Comparison of ENCODE assay signal across 22 mouse cellular contexts in genomic region chr11:65777810-65778209, GRCm38 (mm10). TPM values are rescaled to one million over a fixed set of nuclear protein-coding genes. Genes with fewer than 3 reads are reported as not detected.
A peak's percentile ranks its signal among the peaks of the same experiment; 100 is the strongest.
DNase-seq lines count a peak whose midpoint lies in the region; ATAC-seq and TF ChIP-seq lines count a peak whose summit lies in the region.
"Had no signal": no experiment of that assay in that cellular context is flagged by ENCODE, and none has a peak within 500 bp of the region (broad histone marks: within the 10 kb centered on the region; RNA-seq: fewer than 3 reads in every experiment).

No protein-coding gene starts in this region.

- no peak overlapping the region for H3K4me2 ChIP-seq in liver, embryonic 12.5 days
- H3K4me2 ChIP-seq in liver, embryonic 11.5 days, result no peak overlapping the region
- no peak overlapping the region for H3K4me2 ChIP-seq in intestine, postnatal 0 days (replicated peaks; ENCODE audit: low read depth)
- H3K4me2 ChIP-seq: forebrain, embryonic 13.5 days; heart, embryonic 11.5 days; hindbrain, embryonic 13.5 days had no signal

- H3K9ac ChIP-seq in liver, embryonic 12.5 days, result no peak overlapping the region
- H3K9ac ChIP-seq in liver, embryonic 11.5 days (ENCODE audit: low read depth, low read length), result no peak overlapping the region
- H3K9ac ChIP-seq in intestine, postnatal 0 days (ENCODE audit: low read depth, low read length), result no peak overlapping the region
- H3K9ac ChIP-seq: embryonic facial prominence, embryonic 13.5 days; forebrain, embryonic 13.5 days; forebrain, postnatal 0 days; hindbrain, embryonic 13.5 days had no signal

- no peak for TF ChIP-seq POLR2A in small intestine, adult 2 months (IDR thresholded peaks at IDR 0.05; ENCODE audit: low read depth, low read length)

- H3K27me3 ChIP-seq in liver, embryonic 12.5 days (replicated peaks), result no peaks in the 10 kb centered on the region
- no peaks in the 10 kb centered on the region for H3K27me3 ChIP-seq in liver, embryonic 11.5 days (replicated peaks; ENCODE audit: control insufficient read depth, insufficient read depth, low read length)
- H3K27me3 ChIP-seq in intestine, postnatal 0 days (replicated peaks; ENCODE audit: control insufficient read depth, insufficient read depth, low read length), result no peaks in the 10 kb centered on the region
- no peaks in the 10 kb centered on the region for H3K27me3 ChIP-seq in small intestine, adult 2 months (ENCODE audit: control insufficient read depth, insufficient read depth, low read length)
- H3K27me3 ChIP-seq: embryonic facial prominence, embryonic 13.5 days; forebrain, embryonic 13.5 days; hindbrain, embryonic 13.5 days had no signal

- no peak overlapping the region for H3K4me3 ChIP-seq in liver, embryonic 12.5 days
- no peak overlapping the region for H3K4me3 ChIP-seq in liver, embryonic 11.5 days (ENCODE audit: low read depth, low read length)
- H3K4me3 ChIP-seq in intestine, postnatal 0 days (ENCODE audit: low read depth, low read length), result no peak overlapping the region
- H3K4me3 ChIP-seq in small intestine, adult 2 months (ENCODE audit: low read depth, low read length), result no peak overlapping the region
- H3K4me3 ChIP-seq: embryonic facial prominence, embryonic 13.5 days; forebrain, embryonic 13.5 days; heart, adult 2 months; hindbrain, embryonic 13.5 days had no signal

- H3K27ac ChIP-seq in liver, embryonic 12.5 days, result peak overlapping the region; percentile 39
- H3K27ac ChIP-seq in liver, embryonic 11.5 days (ENCODE audit: low read depth, low read length), result no peak overlapping the region
- H3K27ac ChIP-seq in intestine, postnatal 0 days (ENCODE audit: low read depth, low read length), result peak overlapping the region; percentile 84
- peak overlapping the region; percentile 52; the same call in 1 of the 2 replicates for H3K27ac ChIP-seq in small intestine, adult 2 months (ENCODE audit: insufficient read depth, low read depth, low read length)
- H3K27ac ChIP-seq: forebrain, embryonic 13.5 days; heart, adult 2 months; hindbrain, embryonic 13.5 days; hindbrain, postnatal 0 days had no signal

- ATAC-seq in liver, embryonic 12.5 days, result no peak
- no peak for ATAC-seq in liver, embryonic 11.5 days (replicated peaks; ENCODE audit: low FRiP score)
- ATAC-seq in common myeloid progenitor, adult 5-6 weeks (replicated peaks; ENCODE audit: low read depth, poor library complexity, severe bottlenecking), result peak; percentile 45; the same call in 1 of the 2 replicates
- no peak for ATAC-seq in intestine, postnatal 0 days
- ATAC-seq: CD4-positive, CD25-positive, alpha-beta regulatory T cell, adult 4 months; forebrain, embryonic 13.5 days; forebrain, postnatal 0 days; hindbrain, postnatal 0 days had no signal

- peaks cover 21% of the 10 kb centered on the region for H3K36me3 ChIP-seq in liver, embryonic 12.5 days
- peaks cover 10% of the 10 kb centered on the region; the same call in 1 of the 2 replicates for H3K36me3 ChIP-seq in liver, embryonic 11.5 days (ENCODE audit: control insufficient read depth, insufficient read depth, low read length)
- H3K36me3 ChIP-seq in intestine, postnatal 0 days (ENCODE audit: control insufficient read depth, insufficient read depth), result peaks cover 3% of the 10 kb centered on the region; the same call in 1 of the 2 replicates
- H3K36me3 ChIP-seq in small intestine, adult 2 months (ENCODE audit: control insufficient read depth, insufficient read depth, low read length), result peaks cover 8% of the 10 kb centered on the region

- H3K4me1 ChIP-seq in liver, embryonic 12.5 days, result peaks cover 74% of the 10 kb centered on the region
- H3K4me1 ChIP-seq in liver, embryonic 11.5 days (replicated peaks; ENCODE audit: control insufficient read depth, insufficient read depth, low read length), result peaks cover 29% of the 10 kb centered on the region
- peaks cover 13% of the 10 kb centered on the region; the same call in 1 of the 2 replicates for H3K4me1 ChIP-seq in intestine, postnatal 0 days (replicated peaks; ENCODE audit: control insufficient read depth, insufficient read depth, low read length)
- peaks cover 22% of the 10 kb centered on the region; the same call in 1 of the 2 replicates for H3K4me1 ChIP-seq in small intestine, adult 2 months (ENCODE audit: control insufficient read depth, insufficient read depth, insufficient read length, low read length)
- H3K4me1 ChIP-seq: forebrain, embryonic 13.5 days had no signal

- no peaks in the 10 kb centered on the region for H3K9me3 ChIP-seq in liver, embryonic 12.5 days (replicated peaks)
- H3K9me3 ChIP-seq in liver, embryonic 11.5 days (ENCODE audit: control insufficient read depth, low read length), result no peaks in the 10 kb centered on the region
- H3K9me3 ChIP-seq in intestine, postnatal 0 days (ENCODE audit: control insufficient read depth), result no peaks in the 10 kb centered on the region
- H3K9me3 ChIP-seq: embryonic facial prominence, embryonic 13.5 days; forebrain, embryonic 13.5 days; G1E; hindbrain, embryonic 13.5 days had no signal

- no peak for TF ChIP-seq CTCF in intestine, postnatal 0 days (IDR thresholded peaks at IDR 0.05; ENCODE audit: low read depth)
- no peak for TF ChIP-seq CTCF in small intestine, adult 2 months (IDR thresholded peaks at IDR 0.05; ENCODE audit: extremely low read depth, insufficient read length, insufficient replicate concordance, low read depth, low read length)

- DNase-seq in liver, embryonic 11.5 days (ENCODE audit: low spot score), result no peak
- no peak for DNase-seq in embryo, embryonic 11 days
- DNase-seq in adrenal gland, postnatal 25 days, result no peak
- DNase-seq: adrenal gland, adult 8-10 months; B cell, adult 2 months; cerebellum, adult 11 months; cerebellum, adult 8-10 months; cerebellum, postnatal 14 days; forebrain, postnatal 0 days; gastrocnemius, postnatal 10 days; heart, adult 2 months had no signal

- 40% methylated on average over 5 of the region's 5 CpGs for WGBS in liver, embryonic 12.5 days (ENCODE audit: insufficient replicate concordance)
- 48% methylated on average over 5 of the region's 5 CpGs for WGBS in liver, embryonic 11.5 days
- WGBS in intestine, postnatal 0 days, result 41% methylated on average over 5 of the region's 5 CpGs
- 54% methylated on average over 5 of the region's 5 CpGs for WGBS in small intestine, adult 2 months

RNA-seq across cellular contexts. Expression of gene Map2k4, which starts 10.3 kb away (rescaled TPM):
- polyA plus RNA-seq in liver, embryonic 12.5 days (2016; fragmentation: Nextera tagmentation; extraction: Ambion mirVana), result 43.6 and 44.3 TPM in 2 replicates
- 63.7 and 69.9 TPM in 2 replicates for polyA plus RNA-seq in liver, embryonic 11.5 days (2014; fragmentation: Nextera tagmentation; extraction: Ambion mirVana)
- 33.9 and 37.9 TPM in 2 replicates for total RNA-seq in common myeloid progenitor, adult 5-6 weeks (2017)
- 38.9 and 42.7 TPM in 2 replicates for polyA plus RNA-seq in intestine, postnatal 0 days (2015; fragmentation: Nextera tagmentation; extraction: Ambion mirVana)
- 5.6 and 13.6 TPM in 2 replicates for polyA plus RNA-seq in small intestine, adult 2 months (2012; rRNA removed)
- total RNA-seq in adrenal gland, postnatal 25 days (2021), result 43.0 and 49.6 TPM in 2 replicates

RNA-seq across cellular contexts. Expression of gene Zkscan6, which starts 29.2 kb away (rescaled TPM):
- polyA plus RNA-seq in liver, embryonic 12.5 days (2016; fragmentation: Nextera tagmentation; extraction: Ambion mirVana), result 7.5 and 8.9 TPM in 2 replicates
- polyA plus RNA-seq in liver, embryonic 11.5 days (2014; fragmentation: Nextera tagmentation; extraction: Ambion mirVana), result 10.9 and 12.0 TPM in 2 replicates
- total RNA-seq in common myeloid progenitor, adult 5-6 weeks (2017), result 16.8 and 17.8 TPM in 2 replicates
- polyA plus RNA-seq in intestine, postnatal 0 days (2015; fragmentation: Nextera tagmentation; extraction: Ambion mirVana), result 9.3 and 9.9 TPM in 2 replicates
- polyA plus RNA-seq in small intestine, adult 2 months (2012; rRNA removed), result 1.7 and 2.1 TPM in 2 replicates
- total RNA-seq in adrenal gland, postnatal 25 days (2021), result 14.4 and 15.9 TPM in 2 replicates
